Mouse (Mus musculus): ENCODE data around the gene Emilin1. TPM values are rescaled to one million over a fixed set of nuclear protein-coding genes. Genes with fewer than 3 reads are reported as not detected.

Emilin1 gene
- polyA plus RNA-seq, 2 experiments, result 191 to 222 TPM

- no peak for DNase-seq (ENCODE audit: low spot score)
- Histone ChIP-seq H3K9ac (ENCODE audit: low read depth, low read length, severe bottlenecking) (no peak overlapping the region), H3K4me3 (replicated peaks; ENCODE audit: low read length) (no peak overlapping the region), H3K4me2 (replicated peaks; ENCODE audit: low read depth, low read length, severe bottlenecking) (no peak overlapping the region), H3K36me3 (ENCODE audit: control insufficient read depth, insufficient read depth, low read length) (peaks cover 39% of the 10 kb centered on the region), H3K9me3 (ENCODE audit: control insufficient read depth, low read length) (no peaks in the 10 kb centered on the region), H3K27me3 (ENCODE audit: control insufficient read depth, insufficient read depth, low read length) (no peaks in the 10 kb centered on the region), H3K4me1 (ENCODE audit: control insufficient read depth, insufficient read depth, low read length) (peaks cover 6% of the 10 kb centered on the region; the same call in 1 of the 2 replicates), H3K27ac (replicated peaks; ENCODE audit: low read depth, low read length) (no peak overlapping the region)
- TF ChIP-seq POLR2A (IDR thresholded peaks at IDR 0.05; ENCODE audit: borderline replicate concordance, extremely low read depth, insufficient read depth, insufficient read length), result no peak
- 91% methylated on average over 2 of the region's 2 CpGs for WGBS
- no peak for ATAC-seq (ENCODE audit: low FRiP score, low read depth)
Observed at GRCm38 (mm10) chr5:30950922-30951321, 37.7 kb downstream of the Emilin1 start.

GRCm38 (mm10) chr5:30951706-30952105, 38.5 kb downstream of the Emilin1 start:
- Histone ChIP-seq H3K9ac (ENCODE audit: low read depth, low read length, severe bottlenecking) (no peak overlapping the region), H3K4me1 (ENCODE audit: control insufficient read depth, insufficient read depth, low read length) (peaks cover 6% of the 10 kb centered on the region; the same call in 1 of the 2 replicates), H3K4me3 (replicated peaks; ENCODE audit: low read length) (no peak overlapping the region), H3K9me3 (ENCODE audit: control insufficient read depth, low read length) (no peaks in the 10 kb centered on the region), H3K27ac (replicated peaks; ENCODE audit: low read depth, low read length) (no peak overlapping the region), H3K36me3 (ENCODE audit: control insufficient read depth, insufficient read depth, low read length) (peaks cover 41% of the 10 kb centered on the region), H3K27me3 (ENCODE audit: control insufficient read depth, insufficient read depth, low read length) (no peaks in the 10 kb centered on the region), H3K4me2 (replicated peaks; ENCODE audit: low read depth, low read length, severe bottlenecking) (no peak overlapping the region)
- DNase-seq (ENCODE audit: low spot score), result no peak
- no peak for TF ChIP-seq POLR2A (IDR thresholded peaks at IDR 0.05; ENCODE audit: borderline replicate concordance, extremely low read depth, insufficient read depth, insufficient read length)
- ATAC-seq (ENCODE audit: low FRiP score, low read depth), result no peak
- 85% methylated on average over 6 of the region's 6 CpGs for WGBS

- no peak overlapping the region for H3K9ac ChIP-seq (ENCODE audit: low read depth, low read length, severe bottlenecking)
Observed at GRCm38 (mm10) chr5:30952551-30952950, 39.3 kb downstream of the Emilin1 start.

GRCm38 (mm10) chr5:30954065-30954464, 40.9 kb downstream of the Emilin1 start:
- Histone ChIP-seq H3K27me3 (ENCODE audit: control insufficient read depth, insufficient read depth, low read length) (no peaks in the 10 kb centered on the region), H3K9ac (ENCODE audit: low read depth, low read length, severe bottlenecking) (no peak overlapping the region), H3K27ac (replicated peaks; ENCODE audit: low read depth, low read length) (no peak overlapping the region), H3K9me3 (ENCODE audit: control insufficient read depth, low read length) (no peaks in the 10 kb centered on the region), H3K4me3 (replicated peaks; ENCODE audit: low read length) (no peak overlapping the region), H3K4me1 (ENCODE audit: control insufficient read depth, insufficient read depth, low read length) (peaks cover 18% of the 10 kb centered on the region; the same call in 1 of the 2 replicates), H3K36me3 (ENCODE audit: control insufficient read depth, insufficient read depth, low read length) (peaks cover 58% of the 10 kb centered on the region), H3K4me2 (replicated peaks; ENCODE audit: low read depth, low read length, severe bottlenecking) (no peak overlapping the region)
- 97% methylated on average over 6 of the region's 6 CpGs for WGBS
- DNase-seq (ENCODE audit: low spot score) (no peak), ATAC-seq (ENCODE audit: low FRiP score, low read depth) (no peak)
- TF ChIP-seq POLR2A (IDR thresholded peaks at IDR 0.05; ENCODE audit: borderline replicate concordance, extremely low read depth, insufficient read depth, insufficient read length), result no peak

More at GRCm38 (mm10) chr5:30952551-30952950, 39.3 kb downstream of the Emilin1 start:
- no peak for DNase-seq (ENCODE audit: low spot score)
- peaks cover 9% of the 10 kb centered on the region; the same call in 1 of the 2 replicates for H3K4me1 ChIP-seq (ENCODE audit: control insufficient read depth, insufficient read depth, low read length)
- H3K9me3 ChIP-seq (ENCODE audit: control insufficient read depth, low read length), result no peaks in the 10 kb centered on the region
- H3K4me2 ChIP-seq (replicated peaks; ENCODE audit: low read depth, low read length, severe bottlenecking), result no peak overlapping the region
- no peak overlapping the region for H3K27ac ChIP-seq (replicated peaks; ENCODE audit: low read depth, low read length)
- no peak overlapping the region for H3K4me3 ChIP-seq (replicated peaks; ENCODE audit: low read length)
- no peak for ATAC-seq (ENCODE audit: low FRiP score, low read depth)
- 81% methylated on average over 5 of the region's 5 CpGs for WGBS
- H3K27me3 ChIP-seq (ENCODE audit: control insufficient read depth, insufficient read depth, low read length), result no peaks in the 10 kb centered on the region
- H3K36me3 ChIP-seq (ENCODE audit: control insufficient read depth, insufficient read depth, low read length), result peaks cover 44% of the 10 kb centered on the region
- TF ChIP-seq POLR2A (IDR thresholded peaks at IDR 0.05; ENCODE audit: borderline replicate concordance, extremely low read depth, insufficient read depth, insufficient read length), result no peak

- 92% methylated on average over 9 of the region's 9 CpGs for WGBS
- Histone ChIP-seq H3K9me3 (ENCODE audit: control insufficient read depth, low read length) (no peaks in the 10 kb centered on the region), H3K4me3 (replicated peaks; ENCODE audit: low read length) (no peak overlapping the region), H3K27me3 (ENCODE audit: control insufficient read depth, insufficient read depth, low read length) (no peaks in the 10 kb centered on the region), H3K4me1 (ENCODE audit: control insufficient read depth, insufficient read depth, low read length) (peaks cover 19% of the 10 kb centered on the region; the same call in 1 of the 2 replicates), H3K4me2 (replicated peaks; ENCODE audit: low read depth, low read length, severe bottlenecking) (no peak overlapping the region), H3K36me3 (ENCODE audit: control insufficient read depth, insufficient read depth, low read length) (peaks cover 58% of the 10 kb centered on the region), H3K27ac (replicated peaks; ENCODE audit: low read depth, low read length) (no peak overlapping the region), H3K9ac (ENCODE audit: low read depth, low read length, severe bottlenecking) (no peak overlapping the region)
- ATAC-seq (ENCODE audit: low FRiP score, low read depth), result no peak
- no peak for DNase-seq (ENCODE audit: low spot score)
- no peak for TF ChIP-seq POLR2A (IDR thresholded peaks at IDR 0.05; ENCODE audit: borderline replicate concordance, extremely low read depth, insufficient read depth, insufficient read length)
Observed at GRCm38 (mm10) chr5:30954556-30954955, 41.4 kb downstream of the Emilin1 start.

- no peak overlapping the region for H3K9ac ChIP-seq (ENCODE audit: low read depth, low read length, severe bottlenecking)
- no peak overlapping the region for H3K4me2 ChIP-seq (replicated peaks; ENCODE audit: low read depth, low read length, severe bottlenecking)
- H3K27ac ChIP-seq (replicated peaks; ENCODE audit: low read depth, low read length), result no peak overlapping the region
- H3K9me3 ChIP-seq (ENCODE audit: control insufficient read depth, low read length), result no peaks in the 10 kb centered on the region
- H3K36me3 ChIP-seq (ENCODE audit: control insufficient read depth, insufficient read depth, low read length), result peaks cover 58% of the 10 kb centered on the region
- peaks cover 21% of the 10 kb centered on the region for H3K4me1 ChIP-seq (ENCODE audit: control insufficient read depth, insufficient read depth, low read length)
- no peak overlapping the region for H3K4me3 ChIP-seq (replicated peaks; ENCODE audit: low read length)
- no peaks in the 10 kb centered on the region for H3K27me3 ChIP-seq (ENCODE audit: control insufficient read depth, insufficient read depth, low read length)
- ATAC-seq (ENCODE audit: low FRiP score, low read depth) (no peak), DNase-seq (ENCODE audit: low spot score) (no peak)
- TF ChIP-seq POLR2A (IDR thresholded peaks at IDR 0.05; ENCODE audit: borderline replicate concordance, extremely low read depth, insufficient read depth, insufficient read length), result no peak
- 91% methylated on average over 6 of the region's 6 CpGs for WGBS
Observed at GRCm38 (mm10) chr5:30955751-30956150, 42.5 kb downstream of the Emilin1 start.
